In genomic region chr7:82865834-82866485, GRCm38 (mm10) we compare ENCODE assay signal across 8 mouse cellular contexts. TPM values are rescaled to one million over a fixed set of nuclear protein-coding genes. Genes with fewer than 3 reads are reported as not detected.
DNase-seq lines count a peak whose midpoint lies in the region; ATAC-seq and TF ChIP-seq lines count a peak whose summit lies in the region.

No protein-coding gene starts in this region.

- peak; percentile 94 for ATAC-seq in embryonic facial prominence, embryonic 13.5 days (ENCODE audit: insufficient number of reproducible peaks, insufficient read depth, low FRiP score, low TSS enrichment, low read depth)
- ATAC-seq in limb, embryonic 13.5 days (ENCODE audit: low FRiP score, low read depth): peak; percentile 92
- peak; percentile 92 for ATAC-seq in midbrain, embryonic 15.5 days (replicated peaks)

- H3K4me2 ChIP-seq in embryonic facial prominence, embryonic 13.5 days: peak overlapping the region; percentile 93
- peak overlapping the region; percentile 90 for H3K4me2 ChIP-seq in limb, embryonic 13.5 days (replicated peaks)
- peak overlapping the region; percentile 91 for H3K4me2 ChIP-seq in midbrain, embryonic 15.5 days

- TF ChIP-seq POLR2A in heart, adult 2 months (IDR thresholded peaks at IDR 0.05; ENCODE audit: insufficient read depth, low read depth, low read length): peak; percentile 76

- peak overlapping the region; percentile 100 for H3K27ac ChIP-seq in embryonic facial prominence, embryonic 13.5 days
- peak overlapping the region; percentile 96 for H3K27ac ChIP-seq in heart, adult 2 months
- peak overlapping the region; percentile 100 for H3K27ac ChIP-seq in limb, embryonic 13.5 days
- H3K27ac ChIP-seq in midbrain, embryonic 15.5 days: peak overlapping the region; percentile 100

- TF ChIP-seq CTCF in heart, adult 2 months (IDR thresholded peaks at IDR 0.05): peak; percentile 77

- H3K36me3 ChIP-seq in embryonic facial prominence, embryonic 13.5 days: peaks cover 19% of the 10 kb centered on the region
- H3K36me3 ChIP-seq in heart, adult 2 months (ENCODE audit: control insufficient read depth, insufficient read depth, low read length): no peaks in the 10 kb centered on the region
- peaks cover 19% of the 10 kb centered on the region for H3K36me3 ChIP-seq in limb, embryonic 13.5 days
- H3K36me3 ChIP-seq in midbrain, embryonic 15.5 days (replicated peaks): peaks cover 9% of the 10 kb centered on the region; the same call in 1 of the 2 replicates

- intact Hi-C loops in heart, adult 2 months (cut with DNase I): loop anchor here (5.0 to 10.0 kb wide), 5 partner anchors 149 to 1026 kb away; partner anchors contain the start of gene Stard5

- peaks cover 28% of the 10 kb centered on the region for H3K4me1 ChIP-seq in embryonic facial prominence, embryonic 13.5 days
- H3K4me1 ChIP-seq in heart, adult 2 months (ENCODE audit: control insufficient read depth, insufficient read depth, low read length): peaks cover 4% of the 10 kb centered on the region
- H3K4me1 ChIP-seq in limb, embryonic 13.5 days: peaks cover 23% of the 10 kb centered on the region
- H3K4me1 ChIP-seq in midbrain, embryonic 15.5 days: peaks cover 20% of the 10 kb centered on the region

- peak overlapping the region; percentile 100 for H3K9ac ChIP-seq in embryonic facial prominence, embryonic 13.5 days
- peak overlapping the region; percentile 71 for H3K9ac ChIP-seq in heart, adult 2 months (ENCODE audit: low read depth, low read length)
- peak overlapping the region; percentile 89 for H3K9ac ChIP-seq in limb, embryonic 13.5 days
- peak overlapping the region; percentile 100 for H3K9ac ChIP-seq in midbrain, embryonic 15.5 days

- TF ChIP-seq EP300 in heart, adult 2 months (IDR thresholded peaks at IDR 0.05; ENCODE audit: insufficient read depth, low read depth, low read length): 0 out of 2 replicates have a peak, but pooled peaks have one; percentile 36

- H3K79me2 ChIP-seq in heart, adult 2 months (replicated peaks; ENCODE audit: control insufficient read depth, insufficient read depth, low read length): no peaks in the 10 kb centered on the region

- H3K27me3 ChIP-seq in embryonic facial prominence, embryonic 13.5 days: no peaks in the 10 kb centered on the region
- H3K27me3 ChIP-seq in heart, adult 2 months (ENCODE audit: control insufficient read depth, insufficient read depth, low read length): no peaks in the 10 kb centered on the region
- no peaks in the 10 kb centered on the region for H3K27me3 ChIP-seq in limb, embryonic 13.5 days
- no peaks in the 10 kb centered on the region for H3K27me3 ChIP-seq in midbrain, embryonic 15.5 days (replicated peaks)

- DNase-seq in 416B (ENCODE audit: low read depth): peak; percentile 97
- peak; percentile 94 to 95 for DNase-seq in adrenal gland, postnatal 4 days (ENCODE audit: low spot score in 2 of 2)
- peak; percentile 99 for DNase-seq in heart, adult 2 months
- peak; percentile 97 for DNase-seq in kidney, adult 8-10 months
- DNase-seq in spleen, adult 18-20 months: peak; percentile 98

- WGBS in embryonic facial prominence, embryonic 13.5 days: under 1% methylated on average over 60 of the region's 70 CpGs
- under 1% methylated on average over 70 of the region's 70 CpGs for WGBS in heart, adult 2 months
- WGBS in limb, embryonic 13.5 days: under 1% methylated on average over 49 of the region's 70 CpGs
- WGBS in midbrain, embryonic 15.5 days: under 1% methylated on average over 64 of the region's 70 CpGs

- peak overlapping the region; percentile 95 for H3K4me3 ChIP-seq in embryonic facial prominence, embryonic 13.5 days
- H3K4me3 ChIP-seq in heart, adult 2 months: peak overlapping the region; percentile 97
- H3K4me3 ChIP-seq in limb, embryonic 13.5 days: peak overlapping the region; percentile 95
- H3K4me3 ChIP-seq in midbrain, embryonic 15.5 days: peak overlapping the region; percentile 92

- no peaks in the 10 kb centered on the region for H3K9me3 ChIP-seq in embryonic facial prominence, embryonic 13.5 days
- no peaks in the 10 kb centered on the region for H3K9me3 ChIP-seq in limb, embryonic 13.5 days
- no peaks in the 10 kb centered on the region for H3K9me3 ChIP-seq in midbrain, embryonic 15.5 days

RNA-seq across cellular contexts. Expression of gene Mex3b, which starts 1.2 kb away (rescaled TPM):
- total RNA-seq in adrenal gland, postnatal 4 days (2021): 10 to 100 TPM; 10.2 to 13.7 TPM
- 35.9 and 37.1 TPM in 2 replicates for polyA plus RNA-seq in embryonic facial prominence, embryonic 13.5 days (2015; fragmentation: Nextera tagmentation; extraction: Ambion mirVana)
- 1 to 10 TPM; 1.4 TPM for total RNA-seq in heart, adult 2 months (2021)
- 1.7 and 2.1 TPM in 2 replicates for polyA plus RNA-seq in heart, adult 2 months (2012; rRNA removed)
- 35.6 and 36.4 TPM in 2 replicates for polyA plus RNA-seq in limb, embryonic 13.5 days (2015; fragmentation: Nextera tagmentation; extraction: Ambion mirVana)
- 33.1 and 33.6 TPM in 2 replicates for polyA plus RNA-seq in midbrain, embryonic 15.5 days (2015; fragmentation: Nextera tagmentation; extraction: Ambion mirVana)

Comparison
In these comparisons a context has a peak if more than half of its experiments do, and no peak if none do; other contexts are left out.
1. Peak in every context shown above with its lines: DNase-seq, ATAC-seq, H3K4me3 ChIP-seq and H3K27ac ChIP-seq.
2. RNA of gene Mex3b, which starts 1.2 kb away (polyA plus RNA-seq): 35.9 to 37.1 TPM in embryonic facial prominence, embryonic 13.5 days, 35.6 to 36.4 TPM in limb, embryonic 13.5 days and 33.1 to 33.6 TPM in midbrain, embryonic 15.5 days; 1.7 to 2.1 TPM in heart, adult 2 months; every median in the first group is over 10 times any median in the second.